Mouse (Mus musculus) intestine, embryonic 14.5 days (tissue): ENCODE data around the gene Inpp5k. TPM values are rescaled to one million over a fixed set of nuclear protein-coding genes. Genes with fewer than 3 reads are reported as not detected.
"Not testable (repeated sequence)": the region's sequence is repeated elsewhere in the genome, so short reads cannot be mapped to it uniquely, and the experiment has no call there.

Experiments
- ATAC-seq: fragments of 200-750 bp; cut with Nextera tagmentation; replicated peaks from 2 replicates; pipeline ENCODE4 v1.8.0; 2017; ENCODE audit warnings: low read depth, moderate number of reproducible peaks, moderate TSS enrichment, moderate library complexity; ENCODE audit not compliant: low FRiP score, low TSS enrichment
- DNase-seq: peaks from one replicate; pipeline ENCODE4 v3.0.0-alpha.2; 2018; ENCODE audit warnings: low spot score
- H3K27ac ChIP-seq: fragments of 300-500 bp; sonication (generic); 2 replicates; pipeline ENCODE4 v1.5.1; 2014; ENCODE audit warnings: low read depth, mild to moderate bottlenecking, control low read depth
- H3K27me3 ChIP-seq: fragments of 300-500 bp; sonication (generic); replicated peaks from 2 replicates; pipeline ENCODE4 v1.6.1; 2014; ENCODE audit warnings: low read length, control low read depth; ENCODE audit not compliant: control insufficient read depth, insufficient read depth
- H3K36me3 ChIP-seq: fragments of 300-500 bp; sonication (generic); 2 replicates; pipeline ENCODE4 v1.6.1; 2014; ENCODE audit warnings: low read length, control low read depth; ENCODE audit not compliant: control insufficient read depth, insufficient read depth
- H3K4me1 ChIP-seq: fragments of 300-500 bp; sonication (generic); replicated peaks from 2 replicates; pipeline ENCODE4 v1.6.1; 2014; ENCODE audit warnings: low read length, control low read depth, mixed read lengths; ENCODE audit not compliant: control insufficient read depth, insufficient read depth
- H3K4me2 ChIP-seq: fragments of 300-500 bp; sonication (generic); 2 replicates; pipeline ENCODE4 v1.6.1; 2014; ENCODE audit warnings: low read length
- H3K4me3 ChIP-seq: fragments of 300-500 bp; sonication (generic); 2 replicates; pipeline ENCODE4 v1.5.1; 2014; ENCODE audit warnings: low read depth, low read length, control low read depth, mixed read lengths
- H3K9ac ChIP-seq: fragments of 300-500 bp; sonication (generic); 2 replicates; pipeline ENCODE4 v1.6.1; 2014; ENCODE audit warnings: mild to moderate bottlenecking, low read length
- H3K9me3 ChIP-seq: fragments of 300-500 bp; sonication (generic); 2 replicates; pipeline ENCODE4 v1.6.1; 2016; ENCODE audit warnings: low read length, control low read depth; ENCODE audit not compliant: control insufficient read depth
- WGBS: fragments of 180-500 bp; shearing (Covaris S2); extraction: QIAGEN DNeasy Blood & Tissue Kit; methylation state at CpG from one replicate; pipeline ENCODE4 v1.1.7; 2014; 5-methylcytosine and 5-hydroxymethylcytosine counted together
- polyA plus RNA-seq: library from polyadenylated mRNA; unstranded; fragments of >200 nt; fragmentation: Nextera tagmentation; extraction: Ambion mirVana; gene quantifications from 2 replicates; pipeline ENCODE4 v1.2.1, GENCODE M21; 2014

The Inpp5k gene
- polyA plus RNA-seq, 1 experiment from 2014 or later, result 25.1 TPM

GRCm38 (mm10) chr11:75689977-75690376 lies 59.2 kb downstream of the Inpp5k start:
- 85% methylated on average over 1 of the region's 1 CpGs for WGBS
- H3K4me3 ChIP-seq, result no peak overlapping the region
- 0 out of 2 replicates have a peak, but pooled peaks cover 3% of the 10 kb centered on the region for H3K4me1 ChIP-seq
- H3K4me2 ChIP-seq, result no peak overlapping the region
- H3K27me3 ChIP-seq, result no peaks in the 10 kb centered on the region
- peaks cover 49% of the 10 kb centered on the region for H3K36me3 ChIP-seq
- no peak overlapping the region for H3K27ac ChIP-seq
- DNase-seq, result no peak
- no peak overlapping the region for H3K9ac ChIP-seq
- no peaks in the 10 kb centered on the region for H3K9me3 ChIP-seq
- ATAC-seq, result no peak

DNA sequence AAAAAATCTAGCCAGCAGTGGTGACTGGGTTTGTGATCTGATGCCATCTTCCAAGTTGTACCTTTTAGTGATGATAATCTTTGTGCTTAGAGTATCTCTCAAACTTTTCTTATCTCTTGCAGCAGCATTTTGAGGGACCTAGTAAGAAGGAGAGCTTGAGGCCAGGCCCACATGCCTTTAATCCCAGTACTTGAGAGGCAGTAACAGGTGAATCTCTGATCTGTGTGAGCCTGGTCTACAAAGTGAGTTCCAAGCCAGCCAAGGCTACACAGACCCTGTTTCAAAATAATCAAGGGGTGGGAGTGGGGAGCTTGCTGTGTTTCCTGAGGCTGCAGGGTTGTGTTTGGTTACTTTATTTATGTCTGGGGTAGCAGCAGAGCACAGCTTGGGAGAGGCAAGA lies 60.3 kb downstream of the Inpp5k start:
- Histone ChIP-seq H3K4me3 (no peak overlapping the region), H3K27me3 (no peaks in the 10 kb centered on the region), H3K9ac (no peak overlapping the region), H3K9me3 (no peaks in the 10 kb centered on the region), H3K27ac (no peak overlapping the region), H3K36me3 (peaks cover 59% of the 10 kb centered on the region), H3K4me2 (no peak overlapping the region), H3K4me1 (0 out of 2 replicates have a peak, but pooled peaks cover 3% of the 10 kb centered on the region)
- DNase-seq (no peak), ATAC-seq (no peak)

DNA sequence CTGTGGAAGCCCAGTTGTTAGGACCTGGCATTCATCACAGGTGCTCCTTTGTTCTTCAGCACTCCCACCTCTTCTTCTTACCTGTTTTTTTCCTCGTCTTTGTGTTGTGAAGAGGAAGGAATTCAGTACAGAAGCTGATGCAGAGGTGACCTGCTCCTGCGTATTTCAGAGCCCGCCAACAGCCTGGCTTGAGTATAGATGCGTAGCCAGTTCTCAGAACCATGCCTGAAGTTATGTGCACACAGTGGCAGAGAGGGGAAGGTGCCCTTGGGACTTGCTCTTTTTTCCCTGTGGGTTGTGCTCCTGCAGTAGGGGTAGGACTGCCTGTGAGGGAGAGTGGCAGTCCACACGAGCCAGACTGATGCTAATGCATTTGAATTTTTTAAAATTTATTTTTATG lies 62.8 kb downstream of the Inpp5k start:
- H3K27ac ChIP-seq, result no peak overlapping the region
- no peaks in the 10 kb centered on the region for H3K27me3 ChIP-seq
- WGBS, result 94% methylated on average over 5 of the region's 5 CpGs
- DNase-seq (no peak), ATAC-seq (no peak)
- H3K36me3 ChIP-seq, result peaks cover 83% of the 10 kb centered on the region
- H3K9me3 ChIP-seq, result no peaks in the 10 kb centered on the region
- no peak overlapping the region for H3K4me2 ChIP-seq
- H3K4me1 ChIP-seq, result no peaks in the 10 kb centered on the region
- no peak overlapping the region for H3K9ac ChIP-seq
- no peak overlapping the region for H3K4me3 ChIP-seq

- H3K4me3 ChIP-seq, H3K9ac ChIP-seq, DNase-seq, H3K27ac ChIP-seq, ATAC-seq, H3K4me1 ChIP-seq, H3K9me3 ChIP-seq, H3K27me3 ChIP-seq, H3K4me2 ChIP-seq: not testable (repeated sequence)
- H3K36me3 ChIP-seq, result peaks cover 92% of the 10 kb centered on the region
- WGBS, result 93% methylated on average over 3 of the region's 3 CpGs
These were observed 66.7 kb downstream of the Inpp5k start for GRCm38 (mm10) chr11:75697464-75697863.

Other genes with a start within 250 kb of the Inpp5k start
- gene Serpinf1, start 208.3 kb upstream of the Inpp5k start, polyA plus RNA-seq, result 42.0 and 47.1 TPM in 2 replicates
- 6.8 and 8.4 TPM in 2 replicates for gene Serpinf2, start 191.4 kb upstream of the Inpp5k start, polyA plus RNA-seq
- 4.7 and 5.9 TPM in 2 replicates for gene Wdr81, start 176.3 kb upstream of the Inpp5k start, polyA plus RNA-seq
- 22.4 and 23.1 TPM in 2 replicates for gene Tlcd2, start 169.3 kb upstream of the Inpp5k start, polyA plus RNA-seq
- gene Prpf8, start 144.2 kb upstream of the Inpp5k start, polyA plus RNA-seq, result 86.9 and 88.7 TPM in 2 replicates
- gene Rilp, start 120.9 kb upstream of the Inpp5k start, polyA plus RNA-seq, result 0.43 and 0.65 TPM in 2 replicates
- 5.4 and 6.0 TPM in 2 replicates for gene Scarf1, start 117.4 kb upstream of the Inpp5k start, polyA plus RNA-seq
- gene Slc43a2, start 99.3 kb upstream of the Inpp5k start, polyA plus RNA-seq, result 3.5 and 4.8 TPM in 2 replicates
- 76.2 and 82.1 TPM in 2 replicates for gene Pitpna, start 42.9 kb upstream of the Inpp5k start, polyA plus RNA-seq
- gene Myo1c, start 19.5 kb downstream of the Inpp5k start, polyA plus RNA-seq, result 41.7 and 42.5 TPM in 2 replicates
- gene Crk, start 48.3 kb downstream of the Inpp5k start, polyA plus RNA-seq, result 101 and 106 TPM in 2 replicates
- gene Ywhae, start 101.9 kb downstream of the Inpp5k start, polyA plus RNA-seq, result 888 and 941 TPM in 2 replicates
- gene Doc2b, start 165.1 kb downstream of the Inpp5k start, polyA plus RNA-seq, result 2.2 and 2.6 TPM in 2 replicates